Mouse (Mus musculus): Measurements from ENCODE around the gene Iqcd. TPM values are rescaled to one million over a fixed set of nuclear protein-coding genes. Genes with fewer than 3 reads are reported as not detected.
A peak's percentile ranks its signal among the peaks of the same experiment; 100 is the strongest.

Iqcd gene
- total RNA-seq, 4 experiments from 2014 or later, result 1.2 to 1.6 (median 1.5) TPM

DNA sequence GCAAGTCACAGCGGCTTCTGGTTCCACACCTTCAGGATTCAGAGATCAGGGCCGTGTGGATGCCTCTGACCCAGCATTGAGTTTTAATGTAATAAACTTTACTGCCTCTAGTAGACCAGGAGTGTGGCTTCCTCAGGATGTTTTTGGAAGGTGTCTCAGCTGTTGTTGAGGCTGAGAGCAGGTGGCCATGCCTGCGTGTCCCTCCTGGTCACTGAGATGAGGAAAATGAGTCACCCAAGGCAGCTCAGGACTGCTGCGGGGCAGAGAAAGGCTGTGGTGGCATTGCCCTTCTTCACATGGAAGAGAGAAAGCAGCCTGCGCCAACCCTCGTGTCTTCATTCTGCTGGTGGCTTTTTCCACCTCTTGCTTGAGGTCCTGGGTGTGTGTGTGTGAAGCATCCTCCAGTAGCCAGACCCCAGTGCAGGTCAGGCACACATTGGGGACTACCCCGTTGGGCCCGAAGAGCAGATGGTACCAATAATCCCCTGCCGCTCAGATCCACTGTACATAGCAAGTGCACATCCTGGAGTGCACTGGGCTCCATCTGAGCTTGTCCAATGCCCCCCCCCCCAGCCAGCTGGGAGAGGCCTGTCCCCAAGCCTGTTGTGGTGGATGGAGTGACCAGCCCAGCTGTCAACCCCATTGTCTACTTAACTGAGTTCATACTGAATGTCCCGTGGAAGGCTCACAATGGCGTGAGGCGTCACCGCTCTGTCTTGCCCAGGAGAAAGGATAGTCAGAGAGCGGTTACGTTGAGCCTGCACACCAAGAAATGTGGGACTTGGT lies 38.9 kb downstream of the Iqcd start:
- no peak for DNase-seq (ENCODE audit: low spot score in 2 of 2)

DNA sequence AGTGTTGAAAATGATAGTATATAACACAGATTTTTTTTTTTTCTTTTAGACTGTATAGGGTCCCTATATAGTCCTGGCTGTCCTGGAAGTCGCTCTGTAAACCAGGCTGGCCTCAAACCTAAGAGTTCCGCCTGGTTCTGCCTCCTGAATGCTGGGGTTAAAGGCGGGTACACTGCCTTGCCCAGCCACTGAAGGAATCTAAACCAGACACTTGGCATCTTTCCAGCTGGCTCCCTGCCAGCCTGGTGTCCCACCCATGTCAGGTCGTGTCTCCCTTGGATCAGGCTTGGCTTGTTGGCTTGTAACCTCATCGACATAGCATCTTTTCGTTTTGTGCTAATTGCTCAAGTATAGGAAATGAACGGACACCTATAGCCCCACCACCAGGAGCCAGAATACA lies 39.8 kb downstream of the Iqcd start:
- DNase-seq (ENCODE audit: low spot score in 2 of 2), result no peak

DNA sequence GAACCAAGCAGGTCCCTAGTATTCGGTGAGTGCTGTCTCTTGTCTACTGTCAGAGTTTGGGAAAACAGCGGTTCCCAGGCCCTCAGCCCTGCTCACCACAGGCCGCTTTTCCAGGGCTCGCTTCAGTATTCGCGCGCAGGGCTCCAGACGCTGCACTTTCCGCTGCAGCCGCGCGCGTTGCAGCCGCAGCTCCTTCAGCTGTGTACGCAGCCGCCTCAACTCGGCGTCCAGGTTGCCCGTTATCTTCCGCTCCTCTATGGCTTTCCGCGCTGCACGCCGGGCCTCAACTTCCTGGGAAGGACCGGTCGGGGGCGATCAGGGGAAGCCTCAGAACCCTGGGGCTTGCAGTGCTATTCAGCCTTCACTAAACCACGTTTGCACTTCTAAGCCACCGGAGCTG lies 42.3 kb downstream of the Iqcd start:
- DNase-seq (ENCODE audit: low spot score in 2 of 2), result no peak

DNA sequence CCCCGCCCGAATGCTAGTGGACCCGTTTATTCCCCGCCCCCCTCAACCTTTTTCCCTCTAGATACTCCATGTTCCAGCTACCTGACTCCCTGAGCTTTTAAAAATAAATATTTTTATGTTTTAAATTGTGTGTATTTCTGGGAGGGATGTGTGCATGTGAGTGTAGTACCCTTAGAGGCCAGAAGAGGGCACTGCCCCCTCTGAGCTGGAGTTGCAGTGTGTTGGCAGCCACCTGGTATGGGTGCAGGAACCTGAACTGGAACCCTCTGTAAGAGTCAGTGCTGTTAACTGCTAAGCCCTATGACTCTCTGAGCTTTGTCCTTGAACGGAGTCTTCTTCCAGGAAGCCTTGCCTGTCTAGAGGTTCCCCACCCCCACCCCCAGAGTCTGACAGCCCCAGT lies 43.1 kb downstream of the Iqcd start:
- no peak for DNase-seq (ENCODE audit: low spot score in 2 of 2)

DNA sequence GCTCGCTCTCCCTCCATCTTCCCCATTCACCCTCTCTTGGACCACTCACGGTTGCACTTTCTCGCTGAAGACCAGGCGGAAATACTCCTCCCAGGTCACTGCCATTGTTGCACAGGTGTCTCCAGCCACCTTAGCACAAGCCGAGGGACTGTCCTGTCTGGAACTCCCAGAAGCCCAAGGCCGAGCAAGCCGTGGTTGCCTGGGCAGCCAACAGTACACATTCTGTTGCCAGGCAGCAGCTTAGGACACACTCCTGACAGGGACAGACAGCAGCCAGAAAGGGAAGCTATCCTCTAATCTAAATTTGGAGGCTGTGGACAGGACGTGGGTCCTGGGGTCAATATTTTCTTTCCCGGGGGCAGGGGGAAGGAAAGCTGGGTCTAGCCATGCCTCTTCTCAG lies 45.3 kb downstream of the Iqcd start, which contains the start of gene Cfap73:
Cfap73 (minus strand) TSS at position 105 of the 400 bp plus-strand sequence.
- DNase-seq (ENCODE audit: low spot score in 2 of 2), result no peak

DNA sequence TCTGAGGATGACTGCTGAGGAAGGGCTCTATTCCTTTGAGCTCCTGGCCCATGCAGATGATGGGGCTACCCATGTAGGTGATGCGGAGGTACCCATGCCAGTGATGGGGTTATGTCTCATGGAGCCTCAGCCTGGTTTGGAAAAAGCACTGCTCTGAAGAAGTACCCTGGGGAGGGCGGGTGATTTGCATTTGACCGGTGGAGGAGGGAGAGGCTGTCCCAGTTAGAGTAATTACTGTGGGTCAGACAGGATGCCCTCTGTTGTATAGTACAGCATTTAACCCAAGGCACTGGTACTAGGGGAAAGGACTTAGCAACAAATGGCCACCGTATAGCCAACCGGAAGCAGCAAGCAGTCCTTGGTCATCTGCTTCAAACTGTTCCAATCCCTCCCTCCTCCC lies 46.0 kb downstream of the Iqcd start:
- DNase-seq (ENCODE audit: low spot score in 2 of 2), result no peak

DNA sequence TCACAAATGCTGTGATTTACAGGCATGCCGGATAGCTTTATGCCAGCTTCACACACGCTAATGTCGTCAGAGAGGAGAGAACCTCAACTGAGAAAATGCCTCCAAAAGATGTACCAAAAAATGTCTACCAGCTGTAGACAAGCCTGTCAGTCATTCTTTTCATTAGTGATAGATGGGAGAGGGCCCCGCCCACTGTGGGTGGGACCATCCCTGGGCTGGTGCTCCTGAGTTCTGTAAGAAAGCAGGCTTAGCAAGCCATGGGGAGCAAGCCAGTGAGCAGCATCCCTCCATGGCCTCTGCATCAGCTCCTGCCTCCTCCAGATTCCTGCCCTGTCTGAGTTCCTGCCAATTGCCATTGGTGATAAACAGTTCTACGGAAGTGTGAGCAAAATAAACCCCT lies 46.8 kb downstream of the Iqcd start:
- DNase-seq (ENCODE audit: low spot score in 2 of 2), result no peak

DNA sequence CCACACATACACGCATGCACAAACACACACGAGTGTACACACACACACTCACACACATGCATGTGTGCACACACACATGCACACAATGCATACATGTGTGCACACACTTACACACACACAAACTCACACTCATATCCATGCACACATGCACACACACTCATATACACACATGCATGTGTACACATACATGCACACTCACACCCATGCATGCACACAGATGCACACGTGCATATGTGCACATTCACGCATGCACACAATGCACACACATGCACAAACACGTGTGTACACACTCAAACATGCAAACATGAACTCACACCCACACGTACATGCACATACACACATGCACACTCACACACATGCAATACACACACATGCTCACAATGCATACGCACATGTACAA lies 51.3 kb downstream of the Iqcd start:
- no peak for DNase-seq (ENCODE audit: low spot score in 2 of 2)

DNA sequence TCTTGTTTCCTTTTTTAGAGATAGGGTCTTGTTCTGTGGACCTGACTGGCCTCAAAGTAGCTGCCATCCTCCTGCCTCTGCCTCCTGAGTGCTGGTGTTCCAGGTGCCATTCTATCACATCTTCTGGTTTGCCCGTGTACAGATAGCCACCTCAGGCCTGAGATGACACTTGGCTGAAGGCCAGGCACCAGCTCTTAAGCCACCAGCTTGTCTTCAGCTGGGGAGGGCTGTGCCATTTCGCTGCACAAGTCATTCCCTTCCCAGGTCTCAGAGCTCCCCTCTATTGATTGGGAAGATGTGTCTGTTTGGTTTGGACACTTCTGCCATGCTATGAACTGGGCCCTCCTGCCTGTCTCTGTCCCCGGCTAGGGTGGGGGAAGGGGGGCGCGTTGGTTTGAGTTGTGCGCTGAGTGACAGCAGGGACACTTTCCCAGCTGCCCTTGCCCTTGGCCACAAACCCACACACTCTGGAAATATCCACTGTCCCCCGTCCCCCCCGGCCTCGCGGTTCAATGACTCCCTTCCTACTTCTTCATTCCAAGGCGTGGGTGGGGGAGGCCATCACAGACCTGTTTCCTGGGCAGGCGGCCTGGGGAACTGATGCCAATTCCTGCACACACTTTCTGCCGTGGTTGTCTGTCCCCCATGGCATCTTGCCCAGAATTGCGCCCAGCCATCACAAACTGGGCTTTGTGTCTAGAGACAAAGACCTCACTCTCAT lies 54.7 kb downstream of the Iqcd start:
- DNase-seq (ENCODE audit: low spot score in 2 of 2), result no peak

DNA sequence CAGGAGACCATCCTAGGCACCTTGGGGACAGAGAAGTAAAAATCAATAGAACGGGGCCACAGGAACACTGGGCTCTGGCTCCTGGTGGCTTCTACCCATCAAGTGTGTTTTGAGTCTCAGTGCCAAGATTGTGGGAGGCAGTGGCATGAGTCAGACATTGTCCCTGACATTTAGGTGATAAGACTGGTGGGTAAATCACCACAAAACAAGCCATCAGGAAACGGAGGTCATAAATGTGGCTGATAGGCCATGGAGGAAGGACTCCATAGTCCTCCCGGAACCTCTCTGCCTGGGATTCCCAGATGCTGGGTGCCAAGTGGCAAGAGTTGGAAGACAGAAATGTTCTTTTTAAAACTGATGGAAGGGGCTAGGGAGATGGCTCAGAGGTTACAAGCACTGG lies 55.4 kb downstream of the Iqcd start:
- no peak for DNase-seq (ENCODE audit: low spot score in 2 of 2)

DNA sequence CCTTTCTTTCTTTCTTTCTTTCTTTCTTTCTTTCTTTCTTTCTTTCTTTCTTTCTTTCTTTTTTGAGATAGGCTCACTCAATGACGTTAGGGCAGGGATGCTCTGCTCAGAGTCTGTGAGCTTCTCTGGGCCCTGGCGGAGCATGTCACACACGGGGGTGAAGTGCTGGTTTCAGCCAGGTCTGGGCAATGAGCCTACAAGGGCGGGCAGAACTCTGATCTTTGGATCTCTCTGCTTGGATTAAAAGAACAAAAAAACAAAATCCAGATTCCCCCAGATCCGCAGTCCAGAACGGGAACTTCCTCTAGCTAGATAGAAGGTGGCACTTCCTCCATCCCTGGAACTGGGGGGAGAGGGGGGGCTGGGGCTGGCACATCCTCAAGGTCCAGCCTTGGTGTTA lies 57.0 kb downstream of the Iqcd start:
- no peak for DNase-seq (ENCODE audit: low spot score in 2 of 2)

DNA sequence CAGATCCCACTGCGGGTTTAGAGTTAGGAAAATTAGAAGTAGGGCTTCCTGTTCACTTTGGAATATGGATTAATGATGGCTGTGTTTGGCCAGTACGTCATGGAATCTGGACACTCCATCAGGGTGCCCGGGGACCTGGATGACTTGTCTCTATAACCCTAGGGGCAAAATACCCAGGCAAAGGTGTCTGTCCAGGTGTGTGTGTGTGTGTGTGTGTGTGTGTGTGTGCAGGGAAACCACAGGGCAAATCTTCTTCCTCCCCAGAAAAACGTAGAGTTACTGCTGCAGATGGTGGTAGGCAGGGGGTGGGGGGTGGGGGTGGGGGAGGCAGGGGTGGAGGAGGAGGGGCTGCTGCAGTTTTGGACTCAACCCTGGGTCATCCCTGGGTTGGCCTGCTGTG lies 58.5 kb downstream of the Iqcd start:
- no peak for DNase-seq (ENCODE audit: low spot score in 2 of 2)

DNA sequence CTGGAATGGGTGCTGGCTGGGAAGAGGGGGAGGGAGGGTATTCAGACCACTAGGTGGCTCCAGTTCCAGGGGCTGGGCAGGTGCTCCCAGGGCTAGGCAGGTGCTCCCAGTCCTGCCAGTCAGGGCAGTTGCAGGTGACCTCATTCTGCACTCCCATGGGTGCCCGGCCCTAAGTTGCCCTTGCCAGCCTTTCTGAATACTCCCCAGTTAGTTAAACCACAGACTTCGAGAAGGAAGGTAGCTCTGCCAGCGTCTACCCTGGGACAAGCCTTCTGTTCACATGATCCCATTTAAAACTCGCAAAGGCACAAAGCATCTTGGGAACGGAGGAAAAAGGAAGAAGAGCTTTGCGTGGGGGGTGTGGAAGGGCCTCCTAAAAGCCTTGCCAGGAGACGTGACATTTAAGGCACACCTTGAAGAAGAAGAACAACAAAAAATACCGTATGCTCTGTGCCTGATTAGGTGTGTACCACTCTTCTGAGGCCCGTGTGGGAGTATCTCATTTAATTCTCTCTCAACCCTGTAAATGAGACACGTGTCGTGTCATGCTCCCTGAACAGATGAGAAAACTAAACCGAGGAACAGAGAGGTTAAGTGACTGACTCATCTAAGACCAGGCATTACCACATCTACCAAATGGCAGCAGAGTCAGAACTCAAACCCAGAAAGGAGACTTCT lies 59.1 kb downstream of the Iqcd start:
- no peak for DNase-seq (ENCODE audit: low spot score in 2 of 2)

DNA sequence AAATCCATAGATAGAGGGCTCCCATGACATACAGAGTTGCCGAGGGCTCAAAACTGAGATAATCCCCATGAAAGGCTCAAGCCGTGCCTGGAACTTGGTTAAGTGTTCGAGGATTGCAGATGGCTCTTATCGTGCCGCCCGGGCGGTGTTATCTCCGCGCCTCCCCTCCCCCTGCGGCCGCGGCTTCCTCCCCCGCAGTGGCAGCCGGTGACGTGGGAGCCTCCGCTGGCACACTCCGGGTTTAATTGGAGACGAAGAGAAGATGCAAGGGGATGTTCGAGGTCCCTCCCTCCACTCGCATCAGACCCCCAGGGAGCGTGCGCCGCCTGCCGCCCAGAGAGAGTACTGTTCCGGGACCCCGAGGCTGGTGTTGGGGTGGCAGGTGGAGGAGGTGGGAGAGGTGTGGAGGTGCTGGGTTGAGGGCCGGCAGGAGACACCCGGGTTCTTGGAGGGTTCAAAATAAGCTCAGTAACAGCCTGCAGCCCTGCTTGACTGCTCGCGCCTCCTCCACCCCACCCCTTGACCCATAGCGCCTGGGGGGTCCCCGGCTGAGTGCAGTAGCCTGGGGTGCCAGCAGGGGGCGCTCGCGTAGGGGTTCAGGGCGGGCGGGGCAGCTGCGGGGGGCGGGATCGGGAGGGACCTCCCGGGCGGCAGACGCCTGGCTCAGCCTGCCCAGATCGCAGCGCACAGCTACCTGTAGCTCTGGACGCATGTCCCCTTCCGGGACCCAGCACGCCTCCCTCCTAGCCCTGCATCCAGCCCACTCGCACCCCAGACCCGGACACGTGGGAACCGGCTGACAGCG lies 60.0 kb downstream of the Iqcd start, which contains the start of gene Rasal1:
Rasal1 (plus strand) TSS at position 244 of the 805 bp plus-strand sequence.
- DNase-seq (ENCODE audit: low spot score in 2 of 2), result peak; percentile 79 to 83

DNA sequence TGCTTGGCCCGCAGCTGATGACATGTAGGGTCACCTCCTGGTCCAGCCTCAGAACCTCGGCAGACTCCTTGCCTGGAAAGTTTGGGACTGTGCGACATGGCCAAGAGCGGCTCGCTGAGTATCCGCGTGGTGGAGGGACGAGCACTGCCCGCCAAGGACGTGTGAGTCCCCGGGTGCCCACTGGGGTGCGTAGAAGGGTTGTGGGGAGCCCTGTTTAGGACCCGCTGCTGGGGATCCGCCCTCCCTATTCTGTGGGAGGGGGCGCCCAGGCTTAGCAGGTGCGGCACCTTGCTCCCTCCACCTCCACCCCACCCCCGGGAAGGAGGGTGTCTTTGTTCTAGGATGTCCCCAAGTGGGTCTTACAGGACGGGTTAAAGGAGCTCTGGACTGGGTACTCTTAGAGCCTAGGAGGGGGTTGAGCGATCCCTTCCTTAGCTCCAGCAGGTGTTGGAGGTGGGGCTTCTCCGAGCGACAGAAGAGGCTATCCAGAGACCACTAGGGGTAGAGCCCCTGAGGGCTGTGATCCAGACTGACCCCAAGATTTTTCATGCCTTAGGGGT lies 60.6 kb downstream of the Iqcd start:
- peak in 1 of 2 experiments; percentile 51 for DNase-seq (ENCODE audit: low spot score in 2 of 2)

DNA sequence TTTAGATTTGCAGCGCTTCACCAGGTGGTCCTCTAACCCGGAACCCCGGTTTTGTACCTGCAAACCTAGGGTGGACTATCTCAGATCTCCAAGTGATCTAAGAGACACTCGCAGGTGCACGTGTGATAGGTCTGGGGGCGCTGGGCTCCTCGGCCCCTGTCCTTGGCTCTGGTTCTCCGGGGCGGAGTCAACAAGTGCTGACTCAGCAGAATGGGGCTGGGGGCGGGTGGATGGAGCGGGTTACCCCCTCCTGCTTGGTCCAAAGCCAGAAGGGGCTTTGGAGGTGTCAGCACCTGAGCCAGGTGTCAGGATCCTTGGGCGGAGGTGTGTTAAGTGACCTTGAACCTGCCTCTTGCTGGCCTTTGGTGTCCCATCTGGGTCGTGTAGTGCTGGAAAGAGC lies 61.1 kb downstream of the Iqcd start:
- DNase-seq (ENCODE audit: low spot score in 2 of 2), result no peak

DNA sequence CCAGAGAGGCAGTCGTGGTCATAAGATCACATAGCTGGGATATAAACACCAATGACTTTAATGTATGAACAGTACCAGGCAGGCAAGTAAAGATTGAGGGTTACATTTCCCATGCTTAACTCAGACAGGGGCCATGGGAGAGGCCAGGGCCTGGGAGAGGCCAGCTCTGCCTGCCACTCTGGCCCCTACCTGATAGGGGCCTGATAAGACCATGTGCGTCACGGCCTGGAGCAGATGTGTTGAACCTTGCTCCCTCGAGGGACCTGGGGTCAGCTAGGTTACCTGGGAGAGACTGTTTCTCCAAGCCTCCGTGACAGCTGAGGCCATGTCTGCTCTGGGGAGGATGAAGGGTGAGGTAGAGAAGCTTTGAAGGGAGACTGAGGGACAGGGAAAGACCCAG lies 62.4 kb downstream of the Iqcd start:
- no peak for DNase-seq (ENCODE audit: low spot score in 2 of 2)

DNA sequence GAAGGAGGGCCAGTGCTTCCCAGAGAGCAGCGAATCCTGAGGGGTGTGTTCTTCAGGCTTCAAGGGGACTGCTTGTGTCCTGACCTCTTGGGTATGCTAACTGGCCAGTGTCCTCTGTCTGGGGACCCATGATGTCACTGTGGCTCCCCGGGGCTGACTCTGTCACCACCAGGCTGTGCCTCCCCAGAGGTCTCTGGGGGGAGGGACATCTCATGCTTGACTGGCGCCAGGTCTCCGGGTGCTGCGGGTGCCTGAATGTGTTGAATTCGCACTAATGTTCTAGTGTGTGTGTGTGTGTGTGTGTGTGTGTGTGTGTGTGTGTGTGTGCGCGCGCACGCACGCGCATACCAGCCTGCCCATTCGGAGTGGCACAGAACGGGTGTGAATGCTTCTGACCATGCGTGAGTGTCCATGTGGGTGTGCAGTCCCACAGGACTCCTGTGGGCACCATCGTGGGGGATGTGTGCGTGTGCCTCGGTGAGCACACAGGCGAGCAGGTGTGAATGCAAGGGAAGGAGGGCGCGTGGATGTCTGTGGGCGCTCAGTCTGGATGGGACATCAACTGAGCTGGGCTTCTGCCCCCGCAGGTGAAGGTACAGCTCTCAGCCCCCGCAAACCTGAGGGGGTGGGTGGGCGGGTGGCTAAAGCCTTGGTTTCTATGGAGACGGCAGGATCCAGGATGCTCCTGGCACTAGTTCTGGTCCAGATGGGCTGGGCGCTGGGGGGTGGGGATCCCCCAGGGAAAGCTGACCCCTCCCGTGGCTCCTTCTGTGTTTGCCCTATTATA lies 64.3 kb downstream of the Iqcd start:
- no peak for DNase-seq (ENCODE audit: low spot score in 2 of 2)

DNA sequence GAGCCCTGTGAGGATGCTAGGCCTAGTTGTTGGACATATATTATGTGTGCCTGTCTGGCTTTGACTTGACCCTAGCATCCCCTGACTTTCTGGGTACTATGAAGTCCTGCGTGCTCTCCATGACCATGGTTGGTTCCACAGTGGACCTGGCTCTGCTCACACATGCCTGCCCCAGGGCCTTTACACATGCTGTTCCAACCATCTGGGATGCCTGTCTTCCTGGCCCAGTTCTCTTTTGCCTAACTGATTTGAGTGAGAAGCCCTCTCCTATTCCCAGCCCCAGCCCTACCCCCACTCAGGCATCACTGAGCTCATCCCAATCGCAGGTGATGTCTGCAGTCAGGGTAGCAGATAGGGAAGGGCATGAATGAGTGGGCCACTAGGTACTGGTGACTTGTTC lies 65.1 kb downstream of the Iqcd start:
- DNase-seq (ENCODE audit: low spot score in 2 of 2), result no peak

DNA sequence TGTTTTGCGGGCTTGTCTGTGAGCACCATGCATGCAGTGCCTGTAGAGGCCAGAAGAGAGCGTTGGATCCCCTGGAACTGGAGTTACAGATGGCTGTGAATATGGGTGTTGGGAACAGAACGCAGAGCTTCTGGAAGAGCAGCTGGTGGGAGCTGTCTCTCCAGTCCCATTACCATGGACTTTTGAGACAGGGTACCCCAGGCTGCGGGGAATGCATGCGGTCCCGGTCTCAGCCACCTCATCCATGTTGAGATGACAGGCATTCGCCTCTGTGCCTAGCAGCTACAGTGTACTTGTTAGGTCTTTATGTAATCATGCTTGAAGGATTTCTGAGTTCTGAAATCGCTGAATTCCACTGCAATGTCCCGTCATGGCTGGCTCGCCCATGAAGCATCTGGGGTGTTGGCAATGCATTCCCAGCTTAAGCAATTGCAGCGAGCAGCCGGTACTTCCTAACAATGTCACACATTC lies 67.5 kb downstream of the Iqcd start:
- DNase-seq (ENCODE audit: low spot score in 2 of 2), result peak; percentile 73 to 81
